Mouse (Mus musculus) lung, postnatal 25 days (tissue): ENCODE measurements around the gene Arf1.
A peak's percentile ranks its signal among the peaks of the same experiment; 100 is the strongest.
"Not testable (repeated sequence)": the region's sequence is repeated elsewhere in the genome, so short reads cannot be mapped to it uniquely, and the experiment has no call there.

ENCODE experiments used
- DNase-seq: peaks from one replicate; pipeline ENCODE4 v3.0.0; 2022; ENCODE audit warnings: low spot score

Gene Arf1

DNA sequence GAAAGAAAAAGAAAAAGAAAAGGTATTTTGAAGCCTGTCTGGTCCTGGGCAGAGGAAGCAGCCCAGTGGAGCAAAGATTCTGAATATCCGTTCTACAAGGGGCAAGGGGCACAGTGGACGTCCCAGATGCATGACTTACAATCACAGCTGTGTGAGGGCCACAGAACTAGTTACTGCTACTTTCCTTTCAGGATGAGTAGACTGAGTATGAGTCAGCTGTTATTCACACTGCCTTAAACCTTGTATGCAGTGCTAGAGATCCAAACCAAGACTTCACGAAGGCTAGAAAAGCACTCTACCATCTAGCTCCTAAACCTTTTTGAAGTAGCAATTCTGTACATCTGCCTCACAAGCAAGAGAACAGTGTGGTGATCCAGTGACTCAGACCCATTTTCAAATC lies 1.8 kb downstream of the Arf1 start:
- DNase-seq, result no peak

DNA sequence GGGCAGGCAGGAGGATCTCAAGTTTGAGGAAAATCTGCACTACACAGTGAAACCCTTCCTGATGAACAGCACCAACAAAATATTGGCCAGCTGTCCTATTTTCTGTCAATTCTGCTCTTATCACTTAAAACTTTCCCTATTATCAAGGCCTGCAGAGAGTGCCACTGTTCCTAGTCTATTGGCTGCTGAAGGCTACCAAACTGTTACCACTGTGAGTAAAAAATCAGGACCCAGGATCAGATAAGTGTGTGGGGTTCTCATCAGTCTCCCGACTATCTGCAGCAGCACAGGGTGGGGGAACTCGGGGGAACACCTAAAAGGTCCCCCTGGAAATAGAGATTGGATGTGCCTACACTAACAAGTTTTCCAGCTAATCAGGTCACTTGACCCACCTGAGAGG lies 2.9 kb downstream of the Arf1 start:
- no peak for DNase-seq

DNA sequence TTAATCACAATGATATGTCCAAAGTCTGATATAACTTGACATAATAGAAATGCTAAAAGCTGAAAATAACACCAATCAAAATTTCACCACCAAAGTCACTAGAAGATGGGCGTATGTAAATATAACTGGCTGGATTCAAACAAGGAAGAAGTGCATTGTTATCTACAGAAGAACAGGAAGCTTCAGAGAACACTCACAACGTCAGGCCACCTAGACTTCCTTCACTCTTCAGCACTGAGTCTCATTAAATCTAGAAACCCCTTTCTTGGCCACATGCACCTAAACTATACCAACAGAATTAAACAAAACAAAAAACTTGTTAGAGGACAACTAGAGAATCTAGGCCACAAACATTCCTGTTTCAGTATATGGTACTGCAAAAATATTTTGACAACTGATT lies 3.6 kb downstream of the Arf1 start:
- no peak for DNase-seq

DNA sequence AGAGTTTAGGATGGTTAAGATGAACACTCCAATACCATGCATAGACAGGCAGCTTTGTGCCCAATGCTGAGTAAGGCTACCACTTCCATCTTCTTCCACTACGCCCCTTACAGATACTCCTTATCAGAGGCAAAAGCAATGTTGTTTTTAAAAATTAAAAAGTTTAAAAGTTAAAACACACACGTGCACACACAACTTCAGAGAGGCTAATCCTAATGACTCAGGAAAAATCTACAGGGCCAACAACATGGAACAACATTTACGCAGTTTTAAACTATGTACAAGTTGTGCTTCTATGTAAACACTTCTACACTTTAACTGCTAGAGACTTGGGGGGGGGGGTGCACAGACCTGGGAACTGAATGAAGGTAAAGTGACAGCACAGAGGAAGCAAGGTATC lies 4.0 kb downstream of the Arf1 start:
- no peak for DNase-seq

DNA sequence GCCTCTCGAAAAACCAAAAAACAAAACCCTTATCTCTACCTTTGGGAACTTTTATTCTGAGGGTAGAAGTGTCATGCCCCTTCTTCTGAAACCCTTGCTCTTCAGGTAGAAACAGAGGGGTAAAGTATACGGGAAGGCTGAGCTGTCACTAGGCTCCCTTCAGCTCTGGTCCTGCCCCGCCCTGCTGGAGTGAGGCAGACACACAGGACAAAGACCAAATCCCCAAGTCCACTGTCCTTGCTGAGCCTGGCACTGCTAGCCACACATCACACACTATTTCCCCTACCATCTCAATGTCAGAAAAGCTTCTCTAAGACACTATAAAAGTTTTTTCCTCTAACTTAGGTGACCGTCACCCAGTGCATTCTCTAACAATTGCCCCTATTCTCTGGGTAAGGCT lies 5.8 kb downstream of the Arf1 start:
- no peak for DNase-seq

GRCm38 (mm10) chr11:59221604-59222003 lies 6.5 kb downstream of the Arf1 start:
- DNase-seq, result no peak

DNA sequence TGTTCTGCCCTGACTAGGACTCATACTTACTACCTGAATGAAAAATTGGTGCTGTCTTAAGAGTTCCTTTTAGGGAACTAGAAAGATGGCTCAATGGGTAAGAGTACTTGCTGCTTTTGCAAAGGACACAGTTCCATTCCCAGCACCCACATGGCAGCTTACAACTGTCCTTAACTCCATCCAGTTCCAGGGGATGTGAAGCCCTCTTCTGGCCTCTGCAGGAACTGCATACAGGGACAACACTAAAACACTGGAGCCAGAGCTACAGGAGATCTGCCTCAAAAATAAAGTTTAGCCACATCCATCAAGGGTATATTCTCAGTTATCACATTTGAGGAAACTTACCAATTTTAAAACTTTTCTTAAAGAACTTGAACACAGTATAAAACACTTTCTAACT lies 9.0 kb downstream of the Arf1 start:
- DNase-seq, result no peak

- DNase-seq, result peak; percentile 89
These were observed 9.6 kb downstream of the Arf1 start for GRCm38 (mm10) chr11:59218389-59218998.

GRCm38 (mm10) chr11:59216955-59217354 lies 11.1 kb downstream of the Arf1 start:
- no peak for DNase-seq

DNA sequence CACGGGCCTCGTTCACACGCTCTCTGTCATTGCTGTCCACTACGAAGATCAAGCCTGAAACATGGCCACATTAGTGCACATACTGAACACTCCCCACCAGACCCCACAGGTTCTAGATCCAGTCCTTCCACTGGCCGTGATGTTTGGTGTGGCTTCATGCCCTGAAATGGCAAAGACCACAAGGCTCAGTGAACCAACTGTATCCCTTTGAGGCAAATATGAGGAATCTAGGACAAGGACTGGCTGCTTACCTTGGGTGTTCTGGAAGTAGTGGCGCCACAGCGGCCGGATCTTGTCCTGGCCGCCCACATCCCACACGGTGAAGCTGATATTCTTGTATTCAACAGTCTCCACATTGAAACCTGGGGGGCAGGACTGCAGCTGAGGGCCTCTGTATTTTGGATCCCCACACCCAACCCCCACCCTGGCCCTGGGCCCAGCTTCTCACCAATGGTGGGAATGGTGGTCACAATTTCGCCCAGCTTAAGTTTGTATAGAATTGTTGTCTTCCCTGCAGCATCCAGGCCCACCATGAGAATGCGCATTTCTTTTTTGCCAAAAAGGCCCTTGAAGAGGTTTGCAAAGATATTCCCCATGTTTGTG lies 15.1 kb downstream of the Arf1 start:
- DNase-seq, result no peak

GRCm38 (mm10) chr11:59212320-59212719 lies 15.8 kb downstream of the Arf1 start:
- not testable (repeated sequence) for DNase-seq

DNA sequence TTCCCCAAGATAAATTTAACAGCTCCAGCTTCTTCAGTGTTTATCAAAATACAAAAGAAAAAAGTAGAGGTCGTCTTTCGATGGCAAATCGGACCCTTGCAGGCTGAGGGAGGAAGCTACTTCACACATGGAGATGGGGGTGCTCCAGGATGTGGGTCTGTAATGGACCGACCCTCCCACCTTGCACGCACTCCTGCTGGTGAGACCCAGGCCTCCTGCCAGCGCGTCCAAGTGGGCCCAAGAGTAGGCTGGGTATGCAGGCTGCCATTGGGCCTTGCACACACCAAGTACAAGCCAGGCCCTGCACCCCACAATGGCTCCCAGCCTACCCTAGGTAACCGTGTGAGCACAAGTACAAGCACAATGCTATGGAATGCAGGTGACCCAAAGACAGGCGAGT lies 16.5 kb downstream of the Arf1 start:
- DNase-seq, result not testable (repeated sequence)

DNA sequence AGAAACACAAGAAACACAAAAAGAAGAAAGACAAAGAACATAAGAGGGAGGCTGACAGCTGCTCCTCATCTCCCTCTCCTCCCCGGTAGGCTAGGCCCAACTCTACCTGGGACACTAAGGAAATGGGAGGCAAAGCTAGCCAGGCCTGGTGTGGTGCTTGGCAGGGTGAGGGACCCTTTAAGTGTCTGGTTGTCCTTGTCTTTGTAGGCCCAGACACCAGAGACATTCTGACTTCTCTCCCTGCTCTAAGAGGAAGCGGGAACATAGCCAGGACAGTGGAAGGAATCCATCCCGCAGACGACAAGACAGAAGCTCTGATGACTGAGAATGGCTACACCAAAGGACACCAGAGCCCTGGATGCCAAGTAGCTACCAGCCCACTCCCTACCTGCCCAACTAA lies 18.1 kb downstream of the Arf1 start:
- DNase-seq, result no peak

- no peak for DNase-seq
These were observed 18.5 kb downstream of the Arf1 start for GRCm38 (mm10) chr11:59209580-59209979.

- peak; percentile 65 for DNase-seq
These were observed 19.0 kb downstream of the Arf1 start for GRCm38 (mm10) chr11:59209003-59209441.

DNA sequence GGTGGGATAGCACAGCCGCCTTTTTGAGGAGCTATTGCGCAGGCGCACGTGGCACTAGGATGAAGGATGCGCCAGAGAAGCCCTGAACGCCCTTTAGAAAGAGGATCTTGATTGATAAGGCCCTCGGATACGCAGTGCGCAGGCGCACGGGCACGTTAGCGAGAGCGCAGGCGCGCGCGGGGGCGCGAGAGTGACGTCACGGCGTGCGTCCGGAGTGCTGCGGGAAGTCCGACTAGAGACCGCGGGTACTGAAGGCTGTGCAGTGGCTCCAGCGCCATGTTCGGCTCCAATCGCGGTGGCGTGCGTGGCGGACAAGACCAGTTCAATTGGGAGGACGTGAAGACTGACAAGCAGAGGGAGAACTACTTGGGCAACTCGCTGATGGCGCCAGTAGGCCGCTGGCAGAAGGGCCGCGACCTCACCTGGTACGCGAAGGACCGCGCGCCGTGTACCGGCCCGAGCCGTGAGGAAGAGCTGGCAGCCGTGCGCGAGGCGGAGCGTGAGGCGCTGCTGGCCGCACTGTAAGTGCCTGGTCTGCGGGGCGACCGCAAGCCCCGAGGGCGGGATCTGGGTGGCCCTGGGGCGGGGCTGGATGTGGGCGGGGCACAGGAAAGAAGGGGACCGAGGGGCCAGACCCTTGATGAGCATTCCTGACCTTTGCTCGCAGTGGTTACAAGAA lies 19.8 kb downstream of the Arf1 start, which contains the start of gene 2310033P09Rik:
TSS of gene 2310033P09Rik (plus strand) at position 169 of the 679 bp plus-strand sequence.
- DNase-seq, result peak; percentile 94

DNA sequence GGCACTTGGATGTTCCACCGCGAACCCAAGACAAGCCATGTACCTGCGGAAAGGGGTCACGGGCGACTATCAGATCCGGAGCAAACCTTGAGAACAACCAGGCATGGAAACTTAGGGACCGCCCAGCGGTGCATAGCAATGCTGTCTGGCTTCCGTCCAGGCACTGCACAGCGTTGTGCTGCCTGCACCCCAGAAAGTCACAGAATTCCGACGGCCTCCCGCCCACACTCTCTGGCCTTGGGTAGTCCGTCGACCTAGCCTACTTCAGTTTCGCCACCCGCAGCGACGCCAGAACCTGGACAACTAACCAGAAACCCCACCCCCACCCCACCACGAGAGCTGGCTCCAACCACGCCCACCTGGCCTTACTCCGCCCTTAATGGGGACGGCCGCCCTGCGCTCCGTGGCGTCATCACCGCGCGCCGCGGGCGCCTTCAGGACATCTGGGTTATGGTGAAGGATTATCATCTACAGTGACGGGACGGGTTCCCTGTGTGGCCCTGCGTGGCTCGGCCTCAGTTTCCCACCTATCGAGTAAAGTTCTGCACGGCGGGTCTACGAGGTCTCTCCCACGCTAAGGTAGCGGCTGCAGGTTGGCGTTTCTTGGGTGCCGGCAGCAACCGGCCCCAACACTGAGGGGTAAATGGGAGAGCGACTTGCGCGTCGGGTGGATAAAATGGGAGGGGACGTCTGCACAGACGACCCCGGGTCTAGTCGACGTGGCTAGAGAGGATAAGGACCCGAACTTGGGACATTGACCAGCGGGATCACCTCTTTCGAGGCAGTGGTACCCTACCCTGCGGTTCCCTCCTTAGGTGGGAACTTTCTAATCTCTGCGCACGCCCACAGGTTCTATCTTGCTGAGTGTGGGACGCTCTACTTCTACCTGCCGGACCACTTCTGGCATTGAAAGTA lies 25.7 kb downstream of the Arf1 start, which contains the start of gene Mrpl55:
TSS of gene Mrpl55 (plus strand) at position 406 of the 915 bp plus-strand sequence.
- DNase-seq, result peak; percentile 93

- no peak for DNase-seq
These were observed 26.7 kb downstream of the Arf1 start for GRCm38 (mm10) chr11:59201216-59202002.

- peak; percentile 48 for DNase-seq
These were observed 31.8 kb downstream of the Arf1 start for GRCm38 (mm10) chr11:59196230-59196629.

GRCm38 (mm10) chr11:59192059-59192386 lies 36.0 kb downstream of the Arf1 start, which contains the start of gene Guk1:
TSS of gene Guk1 (minus strand) at chr11:59192212.
- no peak for DNase-seq
